Mouse (Mus musculus): ENCODE data around the gene Ndufaf2.

Ndufaf2 gene

GRCm38 (mm10) chr13:107961972-107962371, 196.5 kb downstream of the Ndufaf2 start:
- DNase-seq (ENCODE audit: low spot score) = no peak

GRCm38 (mm10) chr13:107961501-107961900, 196.9 kb downstream of the Ndufaf2 start:
- DNase-seq (ENCODE audit: low spot score) = no peak

GRCm38 (mm10) chr13:107960549-107960948, 197.9 kb downstream of the Ndufaf2 start:
- no peak for DNase-seq (ENCODE audit: low spot score)

DNA sequence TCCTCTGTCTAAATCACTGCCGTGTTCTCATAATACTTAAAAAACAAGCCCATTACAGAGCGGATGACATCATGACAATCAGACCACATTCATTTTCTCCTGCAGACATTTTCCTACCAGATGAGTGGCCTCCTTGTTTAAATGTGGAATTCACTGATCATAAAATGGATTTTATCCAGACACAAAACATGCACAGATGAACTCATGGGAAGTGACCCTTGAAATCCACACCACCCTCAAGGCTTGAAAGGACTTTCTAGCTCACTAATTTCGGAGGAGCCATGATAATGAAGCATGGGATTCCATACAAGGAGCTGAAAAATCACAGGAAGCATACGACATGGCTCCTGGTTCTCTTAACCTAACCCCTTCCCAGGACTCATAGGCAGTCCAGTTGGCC, 198.5 kb downstream of the Ndufaf2 start:
- DNase-seq (ENCODE audit: low spot score) = no peak

DNA sequence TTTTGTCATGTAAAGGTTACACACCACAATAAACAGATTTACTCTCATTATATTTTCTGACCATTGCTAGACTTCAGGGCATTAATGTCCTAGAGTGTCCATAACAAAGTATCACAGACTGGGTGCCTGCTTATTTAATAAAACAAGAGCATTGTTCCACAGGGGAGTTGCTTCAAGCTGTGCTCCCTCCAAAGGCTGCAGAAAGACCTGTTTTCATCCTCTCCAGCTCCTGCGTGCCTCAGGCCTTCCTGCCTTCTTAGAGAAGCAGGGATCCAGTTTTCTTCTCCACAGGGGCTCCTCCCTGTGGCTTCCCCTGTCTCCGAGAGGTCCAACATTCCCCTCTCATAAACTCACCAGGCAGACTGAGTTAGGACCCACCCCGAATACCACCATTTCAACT, 202.2 kb downstream of the Ndufaf2 start:
- DNase-seq (ENCODE audit: low spot score) = no peak

GRCm38 (mm10) chr13:107955327-107956110, 202.9 kb downstream of the Ndufaf2 start:
- DNase-seq (ENCODE audit: low spot score) = no peak

DNA sequence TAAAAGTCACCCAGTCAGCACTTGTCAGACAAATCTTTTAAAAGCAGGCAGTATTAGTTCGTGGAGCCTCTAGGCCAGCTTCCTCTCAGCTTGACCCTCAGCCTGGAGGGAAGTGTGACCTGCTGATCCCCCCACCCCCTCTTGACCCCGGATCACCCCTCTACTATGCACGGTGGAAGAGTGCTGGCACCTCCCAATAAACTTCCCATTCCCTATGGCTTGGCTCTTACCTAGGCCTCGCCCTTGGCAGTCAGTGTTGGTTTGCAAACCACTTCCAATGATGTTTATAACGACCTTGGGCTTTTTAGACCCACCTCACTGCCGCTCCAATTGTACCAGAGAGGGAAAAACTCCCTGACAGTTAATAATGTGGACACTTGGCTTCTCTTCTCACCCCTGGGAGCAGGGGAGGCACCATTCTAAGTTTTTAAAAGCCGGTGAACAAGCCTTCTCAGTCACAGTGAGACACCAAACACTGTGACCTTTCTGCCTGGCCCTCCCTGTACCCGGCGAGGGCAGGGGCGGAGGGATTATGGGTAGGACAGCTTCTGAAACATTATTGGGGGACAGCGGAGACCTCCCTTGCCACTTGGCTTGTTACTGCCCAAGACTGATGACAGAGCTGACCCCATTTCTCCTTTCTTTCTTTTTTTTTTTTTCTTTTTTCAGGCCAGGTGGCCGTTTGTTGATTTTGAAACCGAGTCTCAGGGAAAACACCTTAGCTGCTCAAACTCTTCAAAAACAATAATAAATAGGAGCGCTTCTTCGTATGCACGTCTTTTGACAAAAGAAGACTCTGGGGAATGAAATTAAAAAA, 203.8 kb downstream of the Ndufaf2 start:
- no peak for DNase-seq (ENCODE audit: low spot score)

- DNase-seq (ENCODE audit: low spot score) = no peak
These were observed 204.4 kb downstream of the Ndufaf2 start for GRCm38 (mm10) chr13:107954100-107954444.

Measured in layer of hippocampus, adult 11-12 months (tissue).